In genomic region chrX:59063157-59063556, GRCm38 (mm10) we compare ENCODE assay signal across 28 mouse cellular contexts.
"Had no signal": no experiment of that assay in that cellular context is flagged by ENCODE, and none has a peak within 500 bp of the region (broad histone marks: within the 10 kb centered on the region; RNA-seq: fewer than 3 reads in every experiment).

No protein-coding gene starts in this region.

- DNase-seq: cerebellum, adult 9-10 months; cerebellum, adult 9-11 months; cerebellum, postnatal 10 days; cerebellum, postnatal 14 days; cerebellum, postnatal 25 days; cerebellum, postnatal 36 days; embryo, embryonic 11 days; forebrain, postnatal 0 days; gastrocnemius, adult 2 months; gastrocnemius, postnatal 10 days; gastrocnemius, postnatal 14 days; gastrocnemius, postnatal 25 days; gastrocnemius, postnatal 36 days; heart, adult 11 months; heart, adult 18-20 months; heart, adult 2 months had no signal

- H3K27ac ChIP-seq: embryonic facial prominence, embryonic 10.5 days; embryonic facial prominence, embryonic 12.5 days; embryonic facial prominence, embryonic 13.5 days; embryonic facial prominence, embryonic 15.5 days; forebrain, embryonic 10.5 days; forebrain, embryonic 12.5 days; forebrain, embryonic 13.5 days; forebrain, embryonic 15.5 days; gastrocnemius, adult 2 months; heart, adult 2 months; heart, embryonic 10.5 days had no signal

- H3K4me1 ChIP-seq: embryonic facial prominence, embryonic 10.5 days; embryonic facial prominence, embryonic 12.5 days; embryonic facial prominence, embryonic 13.5 days; embryonic facial prominence, embryonic 15.5 days; forebrain, embryonic 10.5 days; forebrain, embryonic 12.5 days; forebrain, embryonic 13.5 days; forebrain, embryonic 15.5 days; heart, embryonic 10.5 days had no signal

- H3K4me3 ChIP-seq: embryonic facial prominence, embryonic 10.5 days; embryonic facial prominence, embryonic 12.5 days; embryonic facial prominence, embryonic 13.5 days; embryonic facial prominence, embryonic 15.5 days; erythroblast, embryonic 14.5 days; forebrain, embryonic 10.5 days; forebrain, embryonic 12.5 days; forebrain, embryonic 13.5 days; forebrain, embryonic 15.5 days; gastrocnemius, adult 2 months; heart, adult 2 months; heart, embryonic 10.5 days had no signal

- H3K9me3 ChIP-seq: embryonic facial prominence, embryonic 10.5 days; embryonic facial prominence, embryonic 12.5 days; embryonic facial prominence, embryonic 13.5 days; embryonic facial prominence, embryonic 15.5 days; forebrain, embryonic 10.5 days; forebrain, embryonic 12.5 days; forebrain, embryonic 13.5 days; forebrain, embryonic 15.5 days; heart, embryonic 10.5 days had no signal

- H3K9ac ChIP-seq: embryonic facial prominence, embryonic 12.5 days; embryonic facial prominence, embryonic 13.5 days; embryonic facial prominence, embryonic 15.5 days; forebrain, embryonic 12.5 days; forebrain, embryonic 13.5 days; forebrain, embryonic 15.5 days; forebrain, postnatal 0 days had no signal

- H3K36me3 ChIP-seq: embryonic facial prominence, embryonic 10.5 days; embryonic facial prominence, embryonic 12.5 days; embryonic facial prominence, embryonic 13.5 days; embryonic facial prominence, embryonic 15.5 days; forebrain, embryonic 10.5 days; forebrain, embryonic 12.5 days; forebrain, embryonic 15.5 days; heart, embryonic 10.5 days had no signal

- H3K27me3 ChIP-seq: embryonic facial prominence, embryonic 12.5 days; embryonic facial prominence, embryonic 13.5 days; embryonic facial prominence, embryonic 15.5 days; forebrain, embryonic 12.5 days; forebrain, embryonic 13.5 days; forebrain, embryonic 15.5 days had no signal

- ATAC-seq: forebrain, embryonic 13.5 days; forebrain, embryonic 14.5 days; forebrain, embryonic 15.5 days; forebrain, embryonic 16.5 days; forebrain, postnatal 0 days had no signal
